Mouse (Mus musculus) midbrain, embryonic 12.5 days (tissue): ENCODE data around the gene Taok1. TPM values are rescaled to one million over a fixed set of nuclear protein-coding genes. Genes with fewer than 3 reads are reported as not detected.
A peak's percentile ranks its signal among the peaks of the same experiment; 100 is the strongest.

ENCODE experiments used
- ATAC-seq: fragments of 200-750 bp; cut with Nextera tagmentation; 2 replicates; pipeline ENCODE4 v1.8.0; 2017; ENCODE audit warnings: low read depth, moderate TSS enrichment, moderate library complexity; ENCODE audit not compliant: low FRiP score
- H3K27ac ChIP-seq: fragments of 300-500 bp; sonication (generic); replicated peaks from 2 replicates; pipeline ENCODE4 v1.5.1; 2016; ENCODE audit warnings: mild to moderate bottlenecking
- H3K27me3 ChIP-seq: fragments of 300-500 bp; sonication (generic); 2 replicates; pipeline ENCODE4 v1.6.1; 2016; ENCODE audit warnings: mild to moderate bottlenecking
- H3K36me3 ChIP-seq: fragments of 300-500 bp; sonication (generic); 2 replicates; pipeline ENCODE4 v1.6.1; 2016
- H3K4me1 ChIP-seq: fragments of 300-500 bp; sonication (generic); 2 replicates; pipeline ENCODE4 v1.6.1; 2016
- H3K4me2 ChIP-seq: fragments of 300-500 bp; sonication (generic); replicated peaks from 2 replicates; pipeline ENCODE4 v1.6.1; 2016; ENCODE audit warnings: mild to moderate bottlenecking, moderate library complexity
- H3K4me3 ChIP-seq: fragments of 300-500 bp; sonication (generic); 2 replicates; pipeline ENCODE4 v1.5.1; 2016; ENCODE audit warnings: mild to moderate bottlenecking
- H3K9ac ChIP-seq: fragments of 300-500 bp; sonication (generic); replicated peaks from 2 replicates; pipeline ENCODE4 v1.6.1; 2016; ENCODE audit warnings: mild to moderate bottlenecking, moderate library complexity
- H3K9me3 ChIP-seq: fragments of 300-500 bp; sonication (generic); 2 replicates; pipeline ENCODE4 v1.6.1; 2016; ENCODE audit warnings: mild to moderate bottlenecking
- WGBS: fragments of 180-500 bp; shearing (Covaris S2); methylation state at CpG from one replicate; pipeline ENCODE4 v1.1.7; 2016; 5-methylcytosine and 5-hydroxymethylcytosine counted together
- polyA plus RNA-seq: library from polyadenylated mRNA; unstranded; fragments of >200 nt; fragmentation: Nextera tagmentation; extraction: Ambion mirVana; gene quantifications from 2 replicates; pipeline ENCODE4 v1.2.1, GENCODE M21; 2016

Gene Taok1
- polyA plus RNA-seq, 1 experiment from 2014 or later, result 23.9 TPM

DNA sequence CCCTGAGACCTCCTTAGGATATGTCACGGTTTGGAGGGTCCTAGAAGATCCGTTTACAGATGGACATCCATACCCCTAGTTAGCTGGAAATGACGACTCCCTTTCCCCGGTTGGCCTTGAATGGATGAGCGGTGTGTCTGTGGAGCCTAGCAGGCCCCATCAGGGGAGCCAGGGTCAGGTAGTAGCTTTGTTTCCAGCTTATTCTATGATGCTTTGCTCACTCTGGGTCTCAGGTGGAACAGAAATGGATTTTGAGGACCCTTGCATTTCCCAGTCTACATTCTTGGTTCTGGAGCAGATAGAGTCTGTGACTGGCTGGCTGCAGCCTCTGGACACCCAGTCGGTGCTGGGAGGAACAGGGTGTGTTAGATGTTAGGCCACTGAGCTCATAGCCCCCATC is 112.8 kb downstream of the Taok1 start:
- H3K9me3 ChIP-seq, result no peaks in the 10 kb centered on the region
- no peaks in the 10 kb centered on the region for H3K27me3 ChIP-seq
- H3K4me2 ChIP-seq, result peak overlapping the region; percentile 98
- peak overlapping the region; percentile 97 for H3K4me3 ChIP-seq
- no peak overlapping the region for H3K27ac ChIP-seq
- peak overlapping the region; percentile 97 for H3K9ac ChIP-seq
- H3K36me3 ChIP-seq, result peaks cover 10% of the 10 kb centered on the region
- no peak for ATAC-seq
- peaks cover 70% of the 10 kb centered on the region for H3K4me1 ChIP-seq
- 82% methylated on average over 6 of the region's 6 CpGs for WGBS

DNA sequence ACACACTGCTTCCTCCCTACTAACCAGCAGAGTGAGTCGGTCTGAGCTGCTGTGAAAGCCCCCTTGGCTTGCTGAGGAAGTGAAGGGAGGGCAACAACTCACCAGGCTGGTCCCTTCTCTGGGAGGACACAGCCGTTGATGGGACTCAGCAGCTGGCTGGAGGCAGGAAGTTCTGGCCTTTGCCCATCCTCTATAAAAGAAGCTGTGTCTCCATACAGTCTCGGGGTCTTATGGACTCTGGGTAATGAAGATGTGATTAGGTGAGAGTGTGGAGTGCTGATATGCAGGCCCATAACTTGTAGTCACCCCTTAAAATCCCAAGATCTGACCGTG is 113.3 kb downstream of the Taok1 start:
- Histone ChIP-seq H3K27ac (peak overlapping the region; percentile 89), H3K36me3 (peaks cover 5% of the 10 kb centered on the region), H3K9me3 (no peaks in the 10 kb centered on the region), H3K9ac (peak overlapping the region; percentile 97), H3K27me3 (no peaks in the 10 kb centered on the region), H3K4me1 (peaks cover 70% of the 10 kb centered on the region), H3K4me2 (peak overlapping the region; percentile 98), H3K4me3 (peak overlapping the region; percentile 97)
- no peak for ATAC-seq
- WGBS, result 38% methylated on average over 4 of the region's 4 CpGs

DNA sequence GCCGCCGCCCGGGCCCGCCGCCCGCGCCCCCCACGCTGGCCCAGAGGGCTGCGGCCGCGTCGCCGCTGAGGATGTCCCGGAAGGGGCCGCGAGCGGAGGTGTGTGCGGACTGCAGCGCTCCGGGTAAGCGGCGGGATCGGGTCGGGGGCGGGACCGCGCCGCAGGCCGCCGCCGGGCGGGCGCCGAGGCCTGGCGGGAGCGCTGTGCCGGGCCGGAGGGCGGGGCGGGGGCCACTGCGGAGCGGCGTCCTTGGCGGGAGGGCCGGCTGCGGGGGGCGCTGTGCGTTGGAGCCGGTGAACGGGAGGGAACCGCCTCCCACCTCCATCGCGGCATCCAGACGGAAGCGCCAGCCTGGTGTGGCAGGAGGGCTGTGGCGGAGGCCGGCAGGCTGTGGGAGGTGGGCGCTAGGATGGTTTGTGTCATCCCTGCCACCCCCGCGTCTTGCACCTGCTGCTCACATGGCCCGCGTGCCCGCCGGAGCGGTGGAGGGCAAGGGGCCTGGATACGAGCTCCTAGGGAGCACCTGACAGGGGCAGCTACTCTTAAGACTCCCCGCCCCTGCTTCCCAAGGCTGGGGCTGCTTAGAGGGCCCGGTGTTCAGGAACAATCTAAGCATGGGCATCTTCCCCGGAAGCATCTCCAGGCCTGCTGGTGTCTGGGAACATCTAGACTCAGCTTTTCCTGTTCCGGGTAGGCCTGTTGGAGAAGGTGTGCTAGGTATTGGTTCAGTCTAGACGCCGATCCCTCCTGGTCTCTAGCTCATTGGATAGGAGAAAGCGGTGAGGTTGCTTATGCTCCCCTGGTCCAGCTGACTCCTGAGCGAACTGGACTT is 113.9 kb downstream of the Taok1 start, which contains the start of gene Git1:
Gene Git1 (plus strand): TSS at position 51 of the 832 bp plus-strand sequence.
- Histone ChIP-seq H3K27ac (peak within 1 kb of the TSS; percentile 89), H3K4me1 (peaks cover 71% of the 10 kb centered on the region), H3K9ac (peak within 1 kb of the TSS; percentile 97), H3K36me3 (no peaks in the 10 kb centered on the region), H3K4me3 (peak within 1 kb of the TSS; percentile 97), H3K4me2 (peak within 1 kb of the TSS; percentile 98), H3K27me3 (no peaks in the 10 kb centered on the region), H3K9me3 (no peaks in the 10 kb centered on the region)
- no peak for ATAC-seq
- WGBS, result 2% methylated on average over 57 of the region's 74 CpGs

DNA sequence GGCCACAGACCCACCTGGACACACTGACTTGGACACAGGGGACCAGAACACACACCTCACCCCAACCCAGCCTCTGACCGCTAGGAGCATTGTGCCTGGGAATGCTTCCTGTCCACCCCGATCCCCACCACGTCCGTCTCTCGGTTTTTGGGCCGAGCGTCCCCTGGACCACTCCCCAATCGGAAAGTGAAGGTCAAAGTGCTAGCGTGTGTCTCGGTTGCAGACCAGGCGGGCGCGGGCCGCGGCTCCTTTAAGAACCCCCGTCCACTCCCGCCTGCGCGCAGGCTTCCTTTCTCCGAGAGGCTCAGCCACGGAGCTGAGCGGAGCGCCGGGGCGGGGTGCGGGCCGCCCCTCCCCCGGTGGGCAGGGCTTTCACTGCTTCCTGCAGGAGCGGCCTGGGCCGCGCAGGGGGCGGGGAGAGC is 114.7 kb downstream of the Taok1 start:
- peak overlapping the region; percentile 97 for H3K4me3 ChIP-seq
- H3K4me1 ChIP-seq, result peaks cover 74% of the 10 kb centered on the region
- H3K27ac ChIP-seq, result peak overlapping the region; percentile 82
- under 1% methylated on average over 29 of the region's 32 CpGs for WGBS
- ATAC-seq, result peak; percentile 66
- H3K9me3 ChIP-seq, result no peaks in the 10 kb centered on the region
- no peaks in the 10 kb centered on the region for H3K27me3 ChIP-seq
- H3K36me3 ChIP-seq, result no peaks in the 10 kb centered on the region
- H3K9ac ChIP-seq, result peak overlapping the region; percentile 63
- H3K4me2 ChIP-seq, result peak overlapping the region; percentile 80

DNA sequence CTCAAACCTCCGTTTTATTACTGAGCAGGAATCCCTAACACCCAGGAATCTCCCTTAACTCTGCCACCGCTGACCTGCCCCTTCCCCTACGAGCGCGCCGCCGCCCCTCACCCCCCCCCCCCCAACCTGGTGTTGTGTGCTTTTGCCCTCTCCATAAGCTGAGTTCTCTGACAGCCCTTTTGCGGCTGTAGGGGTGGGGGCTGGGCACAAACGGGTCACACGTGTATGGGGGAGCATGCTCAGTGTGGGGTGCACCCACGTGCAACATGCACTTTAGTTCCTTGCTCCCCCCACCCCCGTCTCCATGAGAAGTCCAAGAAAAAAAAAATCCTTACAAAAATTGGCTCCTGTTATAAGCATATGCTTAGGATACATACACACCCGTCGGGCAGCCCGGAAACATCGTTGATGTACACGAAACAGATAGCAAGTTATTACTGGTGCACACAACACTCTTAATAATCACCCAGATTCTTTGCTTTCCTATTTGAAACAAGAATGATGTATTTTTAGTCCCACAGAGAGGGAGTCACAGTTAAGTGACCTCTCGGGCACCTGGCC is 115.2 kb downstream of the Taok1 start:
- H3K4me2 ChIP-seq, result peak overlapping the region; percentile 80
- WGBS, result under 1% methylated on average over 14 of the region's 18 CpGs
- peak overlapping the region; percentile 82 for H3K27ac ChIP-seq
- peak overlapping the region; percentile 97 for H3K4me3 ChIP-seq
- H3K4me1 ChIP-seq, result peaks cover 74% of the 10 kb centered on the region
- ATAC-seq, result no peak
- no peaks in the 10 kb centered on the region for H3K27me3 ChIP-seq
- no peaks in the 10 kb centered on the region for H3K9me3 ChIP-seq
- peak overlapping the region; percentile 63 for H3K9ac ChIP-seq
- no peaks in the 10 kb centered on the region for H3K36me3 ChIP-seq

DNA sequence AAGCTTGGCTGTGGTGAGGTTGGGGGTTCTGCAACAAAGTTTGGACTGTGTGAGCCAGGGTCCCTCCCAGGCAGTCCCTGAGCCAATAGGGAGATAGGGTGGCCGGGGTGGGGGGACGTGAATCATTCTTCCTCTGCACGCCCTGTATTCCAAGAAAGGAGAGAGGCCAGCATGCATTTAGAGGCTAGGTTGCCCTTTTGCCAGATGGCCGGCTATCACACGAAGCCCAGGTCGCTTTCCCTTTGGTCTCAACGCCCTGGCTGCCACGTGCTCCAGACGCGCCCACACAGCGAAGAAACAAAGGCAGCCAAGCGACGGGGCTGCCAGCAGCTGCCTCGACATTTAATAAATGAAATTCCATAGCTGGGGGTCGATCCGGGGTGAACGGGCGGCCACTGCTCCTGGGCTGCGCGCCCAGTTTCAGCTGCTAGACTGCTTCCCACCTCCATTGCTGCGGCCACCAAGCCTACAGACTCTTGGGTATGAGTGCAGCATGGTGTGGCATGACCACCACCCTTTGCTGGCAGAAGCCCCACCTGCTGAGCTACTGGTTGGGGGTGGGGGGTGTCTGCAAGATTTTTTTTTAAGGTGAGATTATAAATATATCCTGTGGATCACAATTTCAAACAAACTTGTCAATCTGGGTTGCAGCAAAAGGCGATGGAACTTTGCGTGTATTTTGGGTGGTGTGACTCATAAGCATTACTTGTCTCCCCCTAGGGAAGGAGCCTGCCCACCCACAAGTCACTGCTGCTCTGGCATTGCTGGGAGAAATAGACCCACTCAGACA is 115.9 kb downstream of the Taok1 start:
- peak overlapping the region; percentile 82 for H3K27ac ChIP-seq
- under 1% methylated on average over 23 of the region's 23 CpGs for WGBS
- H3K4me1 ChIP-seq, result peaks cover 75% of the 10 kb centered on the region
- no peaks in the 10 kb centered on the region for H3K9me3 ChIP-seq
- peak overlapping the region; percentile 97 for H3K4me3 ChIP-seq
- peak overlapping the region; percentile 63 for H3K9ac ChIP-seq
- ATAC-seq, result peak; percentile 55
- peak overlapping the region; percentile 80 for H3K4me2 ChIP-seq
- no peaks in the 10 kb centered on the region for H3K27me3 ChIP-seq
- no peaks in the 10 kb centered on the region for H3K36me3 ChIP-seq

DNA sequence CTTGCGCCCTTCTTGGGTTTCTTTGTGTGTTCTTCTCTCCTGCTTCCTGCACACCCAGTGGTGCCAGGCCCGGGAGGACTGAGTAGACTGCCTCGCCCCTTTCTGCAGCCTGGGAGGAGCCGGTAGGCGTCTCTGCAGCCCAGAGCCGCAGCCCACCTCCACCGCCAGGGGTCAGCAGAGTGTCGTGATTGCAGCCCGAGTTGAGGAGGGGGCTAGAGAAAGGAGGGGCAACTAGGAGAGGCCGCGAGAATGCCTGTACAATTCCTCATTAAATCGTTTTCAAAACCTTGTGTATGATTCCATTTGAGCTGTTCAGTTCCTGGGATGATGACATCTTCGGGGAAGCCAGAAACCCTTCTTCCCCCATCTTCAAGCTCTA is 116.5 kb downstream of the Taok1 start:
- Histone ChIP-seq H3K4me3 (peak overlapping the region; percentile 97), H3K4me2 (peak overlapping the region; percentile 80), H3K36me3 (no peaks in the 10 kb centered on the region), H3K9me3 (no peaks in the 10 kb centered on the region), H3K4me1 (peaks cover 80% of the 10 kb centered on the region), H3K27ac (peak overlapping the region; percentile 82), H3K9ac (peak overlapping the region; percentile 63; the same call in 1 of the 2 replicates), H3K27me3 (no peaks in the 10 kb centered on the region)
- peak; percentile 52; the same call in 1 of the 2 replicates for ATAC-seq
- 0% methylated on average over 13 of the region's 13 CpGs for WGBS

DNA sequence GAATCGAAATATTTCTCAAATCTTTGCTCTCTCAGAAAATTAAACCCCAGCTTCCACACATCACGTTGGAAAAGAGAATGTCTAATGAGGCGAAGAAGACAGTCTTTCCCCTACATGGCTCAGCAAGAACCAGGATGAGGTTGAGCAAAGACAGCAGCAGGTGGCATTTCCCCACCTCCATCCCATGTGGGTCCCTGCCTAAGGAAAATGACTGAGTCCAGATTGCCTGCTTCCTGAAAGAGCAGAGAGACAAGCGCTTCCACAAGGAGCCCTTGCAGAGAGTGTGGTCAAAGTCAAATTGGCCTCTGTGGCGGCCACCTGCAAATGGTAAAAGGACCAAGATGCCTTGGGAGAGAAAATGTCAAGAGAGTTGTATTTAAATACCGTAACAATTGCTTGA is 117.2 kb downstream of the Taok1 start:
- Histone ChIP-seq H3K4me2 (peak overlapping the region; percentile 80), H3K9ac (peak overlapping the region; percentile 93; the same call in 1 of the 2 replicates), H3K9me3 (no peaks in the 10 kb centered on the region), H3K27ac (no peak overlapping the region), H3K4me3 (peak overlapping the region; percentile 90), H3K36me3 (no peaks in the 10 kb centered on the region), H3K27me3 (no peaks in the 10 kb centered on the region), H3K4me1 (peaks cover 81% of the 10 kb centered on the region)
- 68% methylated on average over 6 of the region's 6 CpGs for WGBS
- no peak for ATAC-seq

DNA sequence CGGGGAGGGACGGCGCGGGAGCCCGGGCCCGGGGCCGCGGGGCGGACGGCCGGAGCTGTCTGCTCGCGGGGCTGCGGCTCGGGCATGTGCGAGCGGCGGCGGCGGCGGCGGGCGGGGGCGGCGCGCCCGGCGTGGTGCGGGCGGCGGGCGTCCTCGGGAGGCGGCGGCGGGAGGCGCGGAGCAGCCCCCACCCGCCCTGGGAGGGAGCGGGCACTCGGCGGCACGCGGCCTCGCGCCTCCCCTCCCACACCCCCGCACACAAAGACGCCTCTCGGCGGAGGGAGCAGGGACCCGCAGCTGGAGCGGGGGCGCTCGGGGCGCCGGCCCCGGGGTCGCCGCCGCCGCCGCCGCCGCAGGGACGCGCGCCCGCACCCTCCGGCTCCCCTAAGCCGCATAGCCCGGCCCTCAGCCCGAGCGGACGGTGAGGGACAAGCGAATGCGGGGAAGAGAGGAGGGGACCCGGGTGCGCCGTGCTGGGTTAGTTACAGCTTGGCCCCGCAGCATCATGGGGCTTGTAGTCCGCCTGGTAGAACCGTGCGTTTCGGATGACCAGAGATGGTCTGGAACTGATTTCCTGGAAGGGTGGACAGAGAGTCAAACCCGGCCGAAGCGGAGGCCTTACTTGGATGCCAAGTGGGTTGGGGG is 117.9 kb downstream of the Taok1 start, which contains the start of gene Ankrd13b:
Gene Ankrd13b (minus strand): TSS at position 88 of the 645 bp plus-strand sequence.
- peaks cover 81% of the 10 kb centered on the region for H3K4me1 ChIP-seq
- peak within 1 kb of the TSS; percentile 80 for H3K4me2 ChIP-seq
- H3K4me3 ChIP-seq, result peak within 1 kb of the TSS; percentile 90
- H3K27me3 ChIP-seq, result no peaks in the 10 kb centered on the region
- peak within 1 kb of the TSS; percentile 93 for H3K9ac ChIP-seq
- under 1% methylated on average over 64 of the region's 87 CpGs for WGBS
- H3K36me3 ChIP-seq, result no peaks in the 10 kb centered on the region
- H3K27ac ChIP-seq, result peak within 1 kb of the TSS; percentile 87
- peak; percentile 63 for ATAC-seq
- H3K9me3 ChIP-seq, result no peaks in the 10 kb centered on the region

DNA sequence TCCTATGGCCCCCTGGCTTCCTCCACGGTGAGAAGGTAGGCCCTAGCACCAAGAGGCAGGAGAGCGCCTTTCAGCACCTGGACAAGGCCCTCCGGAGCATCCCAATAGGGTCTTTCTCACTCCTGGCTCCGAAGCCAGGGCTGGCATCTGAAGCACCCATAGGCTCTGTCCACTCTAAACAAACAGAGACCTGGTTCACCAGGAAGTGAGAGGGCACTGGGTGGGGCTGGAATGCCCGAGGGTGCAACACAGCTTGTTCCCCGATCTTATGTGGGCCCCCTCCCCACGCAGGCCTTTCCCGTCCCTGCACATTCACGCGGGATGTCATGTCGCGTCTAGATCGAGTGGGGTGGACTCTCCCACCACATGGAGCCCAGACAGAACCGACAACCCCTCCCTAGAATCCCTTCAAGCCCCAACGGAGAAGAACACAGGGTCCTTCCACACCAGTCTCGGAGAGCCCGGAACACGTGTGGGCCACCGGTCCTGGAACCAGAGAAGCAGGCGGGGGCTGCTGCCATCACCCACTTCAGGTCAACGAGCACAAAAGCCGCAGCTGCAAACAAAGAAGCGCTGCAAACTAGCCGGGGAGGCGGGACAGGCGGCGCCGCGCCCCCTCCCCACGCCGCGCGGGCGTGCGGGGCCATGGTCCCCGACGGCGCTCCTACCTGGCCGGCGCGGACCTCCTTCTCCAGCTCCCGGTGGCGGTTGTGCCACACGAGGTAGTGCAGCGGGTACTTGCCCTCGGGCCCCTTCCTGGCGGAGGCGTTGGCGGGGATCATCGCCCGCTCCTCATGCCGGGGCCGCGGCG is 118.6 kb downstream of the Taok1 start:
- no peaks in the 10 kb centered on the region for H3K9me3 ChIP-seq
- ATAC-seq, result no peak
- H3K27ac ChIP-seq, result peak overlapping the region; percentile 78
- H3K4me2 ChIP-seq, result peak overlapping the region; percentile 80
- H3K4me1 ChIP-seq, result peaks cover 74% of the 10 kb centered on the region
- no peaks in the 10 kb centered on the region for H3K36me3 ChIP-seq
- H3K27me3 ChIP-seq, result no peaks in the 10 kb centered on the region
- peak overlapping the region; percentile 93 for H3K9ac ChIP-seq
- 2% methylated on average over 55 of the region's 55 CpGs for WGBS
- peak overlapping the region; percentile 90 for H3K4me3 ChIP-seq

DNA sequence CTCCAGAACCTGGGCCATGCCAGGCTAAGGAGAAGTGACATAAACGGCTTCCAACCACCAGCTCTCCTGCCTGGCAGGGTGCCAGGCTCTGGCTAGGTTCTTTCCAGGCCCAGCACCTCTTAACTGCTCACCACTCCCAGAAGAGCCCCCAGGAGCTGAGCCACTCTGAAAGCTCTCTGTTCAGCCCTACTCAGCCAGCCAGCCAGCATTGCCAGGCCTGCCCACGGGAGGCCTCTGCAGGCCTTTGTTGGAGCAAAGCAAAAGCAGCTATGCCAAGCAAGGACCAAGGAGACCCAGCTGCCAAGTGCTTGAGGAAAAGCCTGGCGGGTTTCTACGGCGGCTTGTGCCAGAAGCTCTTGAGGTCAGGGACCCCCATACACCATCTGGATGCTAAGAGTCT is 120.8 kb downstream of the Taok1 start:
- H3K9me3 ChIP-seq, result no peaks in the 10 kb centered on the region
- H3K4me1 ChIP-seq, result peaks cover 75% of the 10 kb centered on the region
- 0 out of 2 replicates have a peak overlapping the region, but pooled peaks have one; percentile 26 for H3K27ac ChIP-seq
- no peaks in the 10 kb centered on the region for H3K36me3 ChIP-seq
- WGBS, result 61% methylated on average over 5 of the region's 5 CpGs
- H3K27me3 ChIP-seq, result no peaks in the 10 kb centered on the region
- H3K4me3 ChIP-seq, result peak overlapping the region; percentile 15; the same call in 1 of the 2 replicates
- 0 out of 2 replicates have a peak overlapping the region, but pooled peaks have one; percentile 11 for H3K9ac ChIP-seq
- ATAC-seq, result no peak
- peak overlapping the region; percentile 80 for H3K4me2 ChIP-seq
